Mouse (Mus musculus) heart, postnatal 0 days (tissue): ENCODE data around the gene Tlk2. TPM values are rescaled to one million over a fixed set of nuclear protein-coding genes. Genes with fewer than 3 reads are reported as not detected.
A peak's percentile ranks its signal among the peaks of the same experiment; 100 is the strongest.

Source experiments
- ATAC-seq: fragments of 200-750 bp; cut with Nextera tagmentation; 2 replicates; pipeline ENCODE4 v1.8.0; 2017; ENCODE audit warnings: low read depth, moderate number of reproducible peaks, moderate library complexity; ENCODE audit not compliant: insufficient read depth
- DNase-seq: peaks from one replicate; pipeline ENCODE4 v3.0.0-alpha.2; 2016; ENCODE audit warnings: low spot score
- H3K27ac ChIP-seq: fragments of 300-500 bp; sonication (generic); 2 replicates; pipeline ENCODE4 v1.5.1; 2014; ENCODE audit warnings: low read depth, mild to moderate bottlenecking
- H3K27me3 ChIP-seq: fragments of 300-500 bp; sonication (generic); 2 replicates; pipeline ENCODE4 v1.6.1; 2014; ENCODE audit warnings: low read length, mixed read lengths; ENCODE audit not compliant: control insufficient read depth, insufficient read depth
- H3K36me3 ChIP-seq: fragments of 300-500 bp; sonication (generic); replicated peaks from 2 replicates; pipeline ENCODE4 v1.6.1; 2014; ENCODE audit warnings: low read length, mixed read lengths; ENCODE audit not compliant: control insufficient read depth, insufficient read depth
- H3K4me1 ChIP-seq: fragments of 300-500 bp; sonication (generic); 2 replicates; pipeline ENCODE4 v1.6.1; 2014; ENCODE audit warnings: antibody characterized with exemption; ENCODE audit not compliant: control insufficient read depth, insufficient read depth
- H3K4me2 ChIP-seq: fragments of 300-500 bp; sonication (generic); 2 replicates; pipeline ENCODE4 v1.6.1; 2014; ENCODE audit warnings: low read depth, mild to moderate bottlenecking, low read length, moderate library complexity
- H3K4me3 ChIP-seq: fragments of 300-500 bp; sonication (generic); 2 replicates; pipeline ENCODE4 v1.5.1; 2014; ENCODE audit warnings: low read depth, low read length
- H3K9ac ChIP-seq: fragments of 300-500 bp; sonication (generic); replicated peaks from 2 replicates; pipeline ENCODE4 v1.6.1; 2014; ENCODE audit warnings: low read depth, low read length, mixed read lengths
- H3K9me3 ChIP-seq: fragments of 300-500 bp; sonication (generic); replicated peaks from 2 replicates; pipeline ENCODE4 v1.6.1; 2016; ENCODE audit warnings: low read length; ENCODE audit not compliant: control insufficient read depth
- CTCF ChIP-seq: IDR thresholded peaks from 2 replicates; pipeline ENCODE4 v1.5.1; 2016; ENCODE audit warnings: antibody characterized with exemption, control low read depth, low read depth
- EP300 ChIP-seq: IDR thresholded peaks from 2 replicates; pipeline ENCODE4 v1.6.1; 2016; ENCODE audit warnings: antibody characterized with exemption, low read depth
- WGBS: fragments of 180-500 bp; shearing (Covaris S2); extraction: QIAGEN DNeasy Blood & Tissue Kit; methylation state at CpG from one replicate; pipeline ENCODE4 v1.1.7; 2014; 5-methylcytosine and 5-hydroxymethylcytosine counted together
- polyA plus RNA-seq: library from polyadenylated mRNA; unstranded; fragments of >200 nt; fragmentation: Nextera tagmentation; extraction: Ambion mirVana; gene quantifications from 2 replicates; pipeline ENCODE4 v1.2.1, GENCODE M21; 2015
- total RNA-seq: library from RNA; depleted of rRNA; stranded (reverse); fragments of >200 nt; gene quantifications from 2 replicates; pipeline ENCODE4 v1.2.3, GENCODE M21; 2014; ENCODE audit warnings: low replicate concordance

The Tlk2 gene
- total and polyA plus RNA-seq, 2 experiments from 2014 or later, result 10.7 to 22.5 TPM

DNA sequence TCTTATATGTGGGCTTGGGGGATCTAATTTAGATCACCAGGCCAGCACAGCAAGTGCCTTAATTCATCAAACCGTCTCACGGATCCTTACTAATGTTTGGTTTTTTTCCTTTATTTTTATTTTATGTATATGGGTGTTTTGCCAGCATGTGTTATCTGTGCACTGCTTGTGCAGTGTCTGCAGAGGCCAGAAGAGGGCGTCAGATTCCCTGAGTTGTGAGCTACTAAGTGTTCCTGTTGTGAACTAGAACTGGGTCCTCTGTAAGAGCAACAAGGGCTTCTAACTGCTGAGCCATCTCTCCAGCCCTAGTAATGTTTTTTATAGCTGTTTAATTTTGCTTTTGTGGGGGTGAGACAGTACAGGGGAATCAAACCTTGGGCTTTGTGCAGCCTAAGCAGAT, 23.8 kb downstream of the Tlk2 start:
- no peaks in the 10 kb centered on the region for H3K27me3 ChIP-seq
- WGBS, result 61% methylated on average over 3 of the region's 3 CpGs
- H3K27ac ChIP-seq, result no peak overlapping the region
- H3K4me2 ChIP-seq, result no peak overlapping the region
- no peaks in the 10 kb centered on the region for H3K4me1 ChIP-seq
- DNase-seq (no peak), ATAC-seq (no peak)
- no peaks in the 10 kb centered on the region for H3K9me3 ChIP-seq
- H3K9ac ChIP-seq, result no peak overlapping the region
- no peak overlapping the region for H3K4me3 ChIP-seq
- no peak for TF ChIP-seq EP300
- peak; percentile 12; the same call in 1 of the 2 replicates for TF ChIP-seq CTCF
- no peaks in the 10 kb centered on the region for H3K36me3 ChIP-seq

DNA sequence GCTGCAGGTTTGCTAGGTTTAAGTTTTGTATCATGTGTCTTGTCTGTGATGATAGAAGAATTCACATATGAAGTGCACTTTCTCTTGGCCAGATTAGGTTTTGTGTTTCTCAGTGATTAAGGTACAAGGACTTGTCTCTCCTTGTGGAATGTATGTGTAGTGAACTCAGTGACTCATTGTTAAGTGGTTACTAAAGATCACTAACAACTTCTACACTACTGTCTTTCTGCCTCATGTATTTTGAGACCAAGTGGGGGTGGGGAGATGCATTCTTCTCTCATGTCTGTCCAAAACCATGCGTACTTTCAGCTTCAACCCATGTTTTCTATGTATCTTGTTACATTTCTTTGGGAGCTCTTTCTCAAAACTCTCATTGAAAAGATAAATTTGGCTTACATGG, 31.4 kb downstream of the Tlk2 start:
- H3K36me3 ChIP-seq, result peaks cover 37% of the 10 kb centered on the region
- 80% methylated on average over 1 of the region's 1 CpGs for WGBS
- TF ChIP-seq CTCF, result no peak
- no peak for TF ChIP-seq EP300
- no peak overlapping the region for H3K9ac ChIP-seq
- no peaks in the 10 kb centered on the region for H3K9me3 ChIP-seq
- DNase-seq (no peak), ATAC-seq (no peak)
- H3K4me3 ChIP-seq, result no peak overlapping the region
- H3K4me2 ChIP-seq, result no peak overlapping the region
- H3K4me1 ChIP-seq, result 0 out of 2 replicates have a peak, but pooled peaks cover 5% of the 10 kb centered on the region
- no peak overlapping the region for H3K27ac ChIP-seq
- no peaks in the 10 kb centered on the region for H3K27me3 ChIP-seq

DNA sequence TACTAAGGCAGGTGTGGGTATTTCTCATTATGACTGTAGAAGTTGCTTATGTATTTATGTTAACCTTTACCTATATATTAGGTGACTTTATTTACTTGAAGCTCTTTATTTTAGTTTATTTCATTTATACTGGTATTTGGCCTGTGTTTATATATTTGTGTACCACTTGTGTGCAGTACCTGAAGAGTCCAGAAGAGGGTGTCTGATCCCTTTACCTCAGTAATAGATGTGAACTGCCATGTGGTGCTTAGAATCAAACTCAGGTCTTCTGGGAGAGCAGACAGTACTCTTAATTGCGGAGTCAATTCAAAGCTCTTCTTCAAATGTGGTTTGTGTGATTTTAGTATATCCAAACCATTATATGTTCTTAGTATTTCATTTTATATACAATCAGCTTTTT, 35.6 kb downstream of the Tlk2 start:
- H3K27ac ChIP-seq, result no peak overlapping the region
- H3K4me3 ChIP-seq, result no peak overlapping the region
- H3K9ac ChIP-seq, result no peak overlapping the region
- peaks cover 31% of the 10 kb centered on the region for H3K36me3 ChIP-seq
- WGBS, result 95% methylated on average over 1 of the region's 1 CpGs
- ATAC-seq (no peak), DNase-seq (no peak)
- no peak for TF ChIP-seq EP300
- no peak for TF ChIP-seq CTCF
- no peaks in the 10 kb centered on the region for H3K9me3 ChIP-seq
- H3K4me2 ChIP-seq, result no peak overlapping the region
- no peaks in the 10 kb centered on the region for H3K27me3 ChIP-seq
- H3K4me1 ChIP-seq, result peaks cover 11% of the 10 kb centered on the region; the same call in 1 of the 2 replicates

DNA sequence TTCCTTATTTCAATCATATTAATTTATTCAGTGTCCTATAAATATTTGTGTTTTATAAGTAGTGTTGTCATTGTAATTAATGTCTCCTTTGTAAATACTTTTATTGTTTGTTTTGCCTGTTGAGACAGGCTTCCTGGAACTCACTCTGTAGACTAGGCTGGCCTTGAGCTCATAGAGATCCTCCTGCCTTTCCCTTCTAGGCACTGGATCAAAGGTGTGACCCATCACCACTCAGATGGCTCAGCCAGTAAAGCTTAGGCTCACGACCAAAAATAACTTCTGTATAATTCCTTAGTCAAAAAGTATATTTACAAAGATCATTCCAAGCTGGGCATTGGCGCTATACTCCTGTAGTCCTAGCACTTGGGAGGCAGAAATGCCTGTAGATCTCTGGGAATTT, 39.2 kb downstream of the Tlk2 start:
- Histone ChIP-seq H3K4me3 (no peak overlapping the region), H3K36me3 (peaks cover 26% of the 10 kb centered on the region), H3K4me2 (no peak overlapping the region), H3K9me3 (no peaks in the 10 kb centered on the region), H3K27ac (no peak overlapping the region), H3K27me3 (no peaks in the 10 kb centered on the region), H3K9ac (no peak overlapping the region), H3K4me1 (peaks cover 6% of the 10 kb centered on the region; the same call in 1 of the 2 replicates)
- no peak for TF ChIP-seq EP300
- 60% methylated on average over 2 of the region's 2 CpGs for WGBS
- ATAC-seq, result no peak
- no peak for DNase-seq

DNA sequence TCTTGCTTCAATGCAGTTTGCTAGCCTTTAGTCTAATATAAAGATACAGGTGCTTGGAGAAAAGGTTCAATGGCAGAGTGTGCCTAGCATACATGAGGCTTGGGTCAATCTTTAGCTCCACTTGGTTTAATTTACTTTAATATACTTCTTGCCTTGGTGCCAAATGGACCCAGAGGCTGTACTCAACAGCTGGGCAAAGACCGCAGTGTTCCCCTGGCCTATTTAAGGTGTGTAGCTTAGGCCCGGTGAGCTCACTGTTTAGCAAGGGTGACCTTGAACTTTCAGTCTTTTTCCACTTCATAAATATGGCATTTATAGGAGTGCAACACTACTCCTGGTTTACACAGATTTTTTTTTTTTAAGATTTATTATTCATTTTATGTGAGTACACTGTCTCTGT, 55.9 kb downstream of the Tlk2 start:
- 66% methylated on average over 2 of the region's 2 CpGs for WGBS
- DNase-seq, result no peak
- 0 out of 2 replicates have a peak, but pooled peaks cover under 1% of the 10 kb centered on the region for H3K4me1 ChIP-seq
- H3K9me3 ChIP-seq, result no peaks in the 10 kb centered on the region
- peaks cover 6% of the 10 kb centered on the region; the same call in 1 of the 2 replicates for H3K36me3 ChIP-seq
- ATAC-seq, result no peak
- no peaks in the 10 kb centered on the region for H3K27me3 ChIP-seq
- H3K9ac ChIP-seq, result no peak overlapping the region
- TF ChIP-seq CTCF (no peak), EP300 (no peak)
- H3K4me2 ChIP-seq, result no peak overlapping the region
- no peak overlapping the region for H3K4me3 ChIP-seq
- no peak overlapping the region for H3K27ac ChIP-seq

DNA sequence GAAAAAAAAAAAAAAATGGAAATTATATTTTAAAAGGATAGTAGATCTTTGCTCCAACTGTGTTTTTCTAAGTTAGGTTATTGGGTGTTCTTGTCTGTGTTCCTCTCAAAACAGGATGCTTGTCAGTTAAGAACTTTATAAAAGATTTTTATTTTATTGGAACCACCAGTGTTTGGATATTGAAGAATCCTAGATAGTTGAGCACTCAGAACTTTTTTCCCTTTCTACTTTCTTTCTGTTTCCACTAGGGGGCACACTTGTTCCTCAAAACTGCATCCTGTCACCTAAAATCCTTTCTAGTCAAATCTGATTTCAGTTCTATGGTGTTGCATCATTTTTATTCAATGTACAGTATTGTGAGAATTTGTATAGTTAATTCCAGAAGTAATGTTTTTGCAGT, 62.4 kb downstream of the Tlk2 start:
- no peak for ATAC-seq
- no peaks in the 10 kb centered on the region for H3K4me1 ChIP-seq
- peaks cover 40% of the 10 kb centered on the region for H3K36me3 ChIP-seq
- H3K27me3 ChIP-seq, result no peaks in the 10 kb centered on the region
- no peak overlapping the region for H3K4me3 ChIP-seq
- no peak overlapping the region for H3K9ac ChIP-seq
- H3K27ac ChIP-seq, result no peak overlapping the region
- TF ChIP-seq CTCF, result peak; percentile 54
- TF ChIP-seq EP300, result no peak
- peak; percentile 39 for DNase-seq
- H3K4me2 ChIP-seq, result no peak overlapping the region
- H3K9me3 ChIP-seq, result no peaks in the 10 kb centered on the region
